Mouse (Mus musculus): Measurements from ENCODE around the gene Stox2. TPM values are rescaled to one million over a fixed set of nuclear protein-coding genes. Genes with fewer than 3 reads are reported as not detected.
"Not testable (repeated sequence)": the region's sequence is repeated elsewhere in the genome, so short reads cannot be mapped to it uniquely, and the experiment has no call there.

Gene Stox2
- polyA plus RNA-seq, 1 experiment from 2014 or later, result 0.41 TPM

- H3K27me3 ChIP-seq, result no peaks in the 10 kb centered on the region
- H3K4me3 ChIP-seq (replicated peaks), result no peak overlapping the region
- H3K9ac ChIP-seq, result no peak overlapping the region
- no peak for ATAC-seq (ENCODE audit: insufficient read depth)
- H3K36me3 ChIP-seq (replicated peaks), result no peaks in the 10 kb centered on the region
- no peaks in the 10 kb centered on the region for H3K9me3 ChIP-seq (replicated peaks)
- no peaks in the 10 kb centered on the region for H3K4me1 ChIP-seq (replicated peaks)
- 66% methylated on average over 12 of the region's 12 CpGs for WGBS (ENCODE audit: insufficient replicate concordance)
- no peak overlapping the region for H3K4me2 ChIP-seq
- no peak overlapping the region for H3K27ac ChIP-seq (replicated peaks)
These were observed 6.9 kb downstream of the Stox2 start for GRCm38 (mm10) chr8:47439271-47439670.

GRCm38 (mm10) chr8:47437976-47438375, 8.2 kb downstream of the Stox2 start:
- 75% methylated on average over 6 of the region's 6 CpGs for WGBS (ENCODE audit: insufficient replicate concordance)

GRCm38 (mm10) chr8:47435861-47436260, 10.3 kb downstream of the Stox2 start:
- no peak overlapping the region for H3K27ac ChIP-seq (replicated peaks)
- no peaks in the 10 kb centered on the region for H3K27me3 ChIP-seq
- ATAC-seq (ENCODE audit: insufficient read depth), result no peak
- no peak overlapping the region for H3K4me2 ChIP-seq
- no peaks in the 10 kb centered on the region for H3K9me3 ChIP-seq (replicated peaks)
- no peak overlapping the region for H3K4me3 ChIP-seq (replicated peaks)
- WGBS (ENCODE audit: insufficient replicate concordance), result 50% methylated on average over 2 of the region's 2 CpGs
- H3K36me3 ChIP-seq (replicated peaks), result no peaks in the 10 kb centered on the region
- H3K9ac ChIP-seq, result no peak overlapping the region
- H3K4me1 ChIP-seq (replicated peaks), result no peaks in the 10 kb centered on the region

More at GRCm38 (mm10) chr8:47437976-47438375, 8.2 kb downstream of the Stox2 start:
- H3K9ac ChIP-seq, result no peak overlapping the region
- H3K27me3 ChIP-seq, result no peaks in the 10 kb centered on the region
- no peak overlapping the region for H3K4me3 ChIP-seq (replicated peaks)
- no peak overlapping the region for H3K27ac ChIP-seq (replicated peaks)
- ATAC-seq (ENCODE audit: insufficient read depth), result no peak
- H3K4me2 ChIP-seq, result no peak overlapping the region
- no peaks in the 10 kb centered on the region for H3K9me3 ChIP-seq (replicated peaks)
- H3K4me1 ChIP-seq (replicated peaks), result no peaks in the 10 kb centered on the region
- H3K36me3 ChIP-seq (replicated peaks), result no peaks in the 10 kb centered on the region

GRCm38 (mm10) chr8:47435412-47435811, 10.8 kb downstream of the Stox2 start:
- no peak for ATAC-seq (ENCODE audit: insufficient read depth)
- Histone ChIP-seq H3K27me3 (no peaks in the 10 kb centered on the region), H3K27ac (replicated peaks) (no peak overlapping the region), H3K4me1 (replicated peaks) (no peaks in the 10 kb centered on the region), H3K4me2 (no peak overlapping the region), H3K4me3 (replicated peaks) (no peak overlapping the region), H3K36me3 (replicated peaks) (no peaks in the 10 kb centered on the region), H3K9me3 (replicated peaks) (no peaks in the 10 kb centered on the region), H3K9ac (no peak overlapping the region)
- whole genome bisulfite sequencing (ENCODE audit: insufficient replicate concordance), result 53% methylated on average over 4 of the region's 4 CpGs

GRCm38 (mm10) chr8:47431263-47431662, 14.9 kb downstream of the Stox2 start:
- no peaks in the 10 kb centered on the region for H3K9me3 ChIP-seq (replicated peaks)
- no peaks in the 10 kb centered on the region for H3K4me1 ChIP-seq (replicated peaks)
- WGBS (ENCODE audit: insufficient replicate concordance), result 46% methylated on average over 4 of the region's 4 CpGs

GRCm38 (mm10) chr8:47414258-47414525, 32.0 kb downstream of the Stox2 start:
- peaks cover 65% of the 10 kb centered on the region for H3K27me3 ChIP-seq
- H3K36me3 ChIP-seq (replicated peaks); H3K4me1 ChIP-seq (replicated peaks); H3K27ac ChIP-seq (replicated peaks); H3K9me3 ChIP-seq (replicated peaks); H3K9ac ChIP-seq; H3K4me3 ChIP-seq (replicated peaks); ATAC-seq (ENCODE audit: insufficient read depth): not testable (repeated sequence)
- H3K4me2 ChIP-seq, result peak overlapping the region; percentile 64; the same call in 1 of the 2 replicates
- 2% methylated on average over 8 of the region's 8 CpGs for WGBS (ENCODE audit: insufficient replicate concordance)

More at GRCm38 (mm10) chr8:47431263-47431662, 14.9 kb downstream of the Stox2 start:
- Histone ChIP-seq H3K27me3 (no peaks in the 10 kb centered on the region), H3K36me3 (replicated peaks) (no peaks in the 10 kb centered on the region), H3K27ac (replicated peaks) (no peak overlapping the region), H3K9ac (no peak overlapping the region), H3K4me3 (replicated peaks) (no peak overlapping the region), H3K4me2 (no peak overlapping the region)
- ATAC-seq (ENCODE audit: insufficient read depth), result no peak

- WGBS (ENCODE audit: insufficient replicate concordance), result under 1% methylated on average over 46 of the region's 46 CpGs
- Histone ChIP-seq H3K4me2 (peak overlapping the region; percentile 64), H3K4me3 (replicated peaks) (peak overlapping the region; percentile 56), H3K36me3 (replicated peaks) (no peaks in the 10 kb centered on the region), H3K4me1 (replicated peaks) (0 out of 2 replicates have a peak, but pooled peaks cover 6% of the 10 kb centered on the region), H3K9ac (no peak overlapping the region), H3K27ac (replicated peaks) (no peak overlapping the region), H3K9me3 (replicated peaks) (no peaks in the 10 kb centered on the region), H3K27me3 (peaks cover 70% of the 10 kb centered on the region)
- no peak for ATAC-seq (ENCODE audit: insufficient read depth)
These were observed 32.5 kb downstream of the Stox2 start for GRCm38 (mm10) chr8:47413524-47414257.

GRCm38 (mm10) chr8:47412696-47413523, 33.3 kb downstream of the Stox2 start:
- Histone ChIP-seq H3K9ac (no peak overlapping the region), H3K4me3 (replicated peaks) (peak overlapping the region; percentile 56), H3K4me1 (replicated peaks) (0 out of 2 replicates have a peak, but pooled peaks cover 6% of the 10 kb centered on the region), H3K4me2 (peak overlapping the region; percentile 64), H3K36me3 (replicated peaks) (no peaks in the 10 kb centered on the region), H3K27me3 (peaks cover 72% of the 10 kb centered on the region), H3K9me3 (replicated peaks) (no peaks in the 10 kb centered on the region), H3K27ac (replicated peaks) (no peak overlapping the region)
- WGBS (ENCODE audit: insufficient replicate concordance), result under 1% methylated on average over 81 of the region's 81 CpGs
- ATAC-seq (ENCODE audit: insufficient read depth), result no peak

GRCm38 (mm10) chr8:47411994-47412695, 34.0 kb downstream of the Stox2 start:
- Histone ChIP-seq H3K4me3 (replicated peaks) (peak overlapping the region; percentile 56), H3K4me2 (peak overlapping the region; percentile 64), H3K36me3 (replicated peaks) (no peaks in the 10 kb centered on the region), H3K4me1 (replicated peaks) (0 out of 2 replicates have a peak, but pooled peaks cover 6% of the 10 kb centered on the region), H3K9ac (no peak overlapping the region), H3K9me3 (replicated peaks) (no peaks in the 10 kb centered on the region), H3K27me3 (peaks cover 72% of the 10 kb centered on the region), H3K27ac (replicated peaks) (no peak overlapping the region)
- 2% methylated on average over 43 of the region's 43 CpGs for WGBS (ENCODE audit: insufficient replicate concordance)
- no peak for ATAC-seq (ENCODE audit: insufficient read depth)

- H3K9me3 ChIP-seq (replicated peaks), result no peaks in the 10 kb centered on the region
These were observed 34.8 kb downstream of the Stox2 start for GRCm38 (mm10) chr8:47411321-47411720.

GRCm38 (mm10) chr8:47409061-47409460, 37.1 kb downstream of the Stox2 start:
- Histone ChIP-seq H3K4me1 (replicated peaks) (0 out of 2 replicates have a peak, but pooled peaks cover 6% of the 10 kb centered on the region), H3K4me2 (no peak overlapping the region), H3K36me3 (replicated peaks) (no peaks in the 10 kb centered on the region), H3K4me3 (replicated peaks) (no peak overlapping the region), H3K27ac (replicated peaks) (no peak overlapping the region), H3K9me3 (replicated peaks) (no peaks in the 10 kb centered on the region), H3K27me3 (peaks cover 55% of the 10 kb centered on the region), H3K9ac (no peak overlapping the region)
- 6% methylated on average over 8 of the region's 8 CpGs for WGBS (ENCODE audit: insufficient replicate concordance)
- ATAC-seq (ENCODE audit: insufficient read depth), result no peak

More at GRCm38 (mm10) chr8:47411321-47411720, 34.8 kb downstream of the Stox2 start:
- Histone ChIP-seq H3K4me2 (no peak overlapping the region), H3K27me3 (peaks cover 70% of the 10 kb centered on the region), H3K27ac (replicated peaks) (no peak overlapping the region), H3K36me3 (replicated peaks) (no peaks in the 10 kb centered on the region), H3K4me1 (replicated peaks) (0 out of 2 replicates have a peak, but pooled peaks cover 6% of the 10 kb centered on the region), H3K9ac (no peak overlapping the region), H3K4me3 (replicated peaks) (no peak overlapping the region)
- ATAC-seq (ENCODE audit: insufficient read depth), result no peak
- WGBS (ENCODE audit: insufficient replicate concordance), result 9% methylated on average over 12 of the region's 12 CpGs
